Mouse (Mus musculus) monocyte, adult 59 days (primary cell): ENCODE data around the gene Olfr1043. TPM values are rescaled to one million over a fixed set of nuclear protein-coding genes. Genes with fewer than 3 reads are reported as not detected.

Experiments used
- total RNA-seq, 2 experiments: library from RNA; stranded (reverse); gene quantifications; one replicate each; pipeline ENCODE4 v1.2.4; 2023

The Olfr1043 gene
- total RNA-seq, result not detected

DNA sequence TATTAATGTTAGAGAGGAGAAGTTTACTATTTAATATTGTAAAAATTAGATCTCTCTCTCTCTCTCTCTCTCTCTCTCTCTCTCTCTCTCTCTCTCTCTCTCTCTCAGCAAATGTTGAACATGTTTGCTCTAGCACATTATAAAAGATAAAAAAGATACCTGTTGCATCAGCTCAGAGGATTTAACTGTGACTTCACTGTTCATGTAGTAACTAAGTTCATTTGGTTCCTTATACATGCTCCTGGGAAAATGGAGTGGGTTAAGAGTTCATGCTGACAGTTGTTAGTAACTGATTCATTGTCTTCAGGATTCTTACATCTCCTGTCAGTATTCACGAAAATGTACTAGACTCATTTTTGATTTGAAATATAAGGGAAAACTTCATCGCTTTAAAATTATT lies at the start of gene Olfr1043:
Olfr1043 (minus strand) TSS at position 101 of the 400 bp plus-strand sequence.

DNA sequence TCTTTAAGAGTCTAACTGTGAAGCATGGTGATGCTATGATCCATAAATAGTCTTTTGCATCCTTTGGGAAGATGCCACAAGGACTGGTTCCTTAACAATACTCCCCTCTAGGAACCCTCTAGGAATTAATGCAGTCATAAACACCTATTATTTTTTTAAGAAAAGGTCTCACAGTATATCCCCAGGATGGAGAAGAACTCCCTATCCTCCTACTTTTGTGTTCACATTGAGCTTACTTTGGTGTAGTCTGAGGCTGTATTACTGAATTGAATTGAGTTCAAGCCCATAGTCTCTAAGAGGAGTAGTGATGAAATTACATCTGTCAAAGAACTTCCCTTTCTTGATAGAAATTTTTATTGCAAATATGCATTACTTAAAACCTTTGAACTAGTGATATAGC lies 35.6 kb upstream of the Olfr1043 start, which contains the start of gene Olfr1045:
Olfr1045 (minus strand) TSS at position 101 of the 400 bp plus-strand sequence.

GRCm38 (mm10) chr2:86185583-86185982 lies 18.3 kb upstream of the Olfr1043 start, which contains the start of gene Olfr52:
Gene Olfr52, minus strand, starts transcription at chr2:86185683.

DNA sequence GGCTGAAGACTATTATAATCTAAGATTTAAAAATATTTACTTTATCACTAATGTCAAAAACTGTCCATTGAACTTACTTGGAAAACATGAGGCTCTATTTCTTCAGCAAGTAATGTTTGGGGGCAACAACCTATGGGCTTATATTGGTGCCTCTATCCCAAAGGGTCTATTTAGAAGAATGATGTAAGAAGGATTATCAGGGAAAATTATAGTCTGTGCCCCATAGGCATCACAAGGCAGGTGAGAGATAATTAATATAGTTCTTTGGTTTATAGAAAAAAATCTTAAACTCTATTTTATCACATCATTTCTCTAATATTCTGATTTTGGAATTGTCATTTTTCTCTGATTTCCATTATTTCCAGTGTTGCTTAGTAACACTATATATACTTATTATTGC lies 10.4 kb upstream of the Olfr1043 start, which contains the start of gene Olfr1044:
Olfr1044 (minus strand) TSS at position 101 of the 400 bp plus-strand sequence.

DNA sequence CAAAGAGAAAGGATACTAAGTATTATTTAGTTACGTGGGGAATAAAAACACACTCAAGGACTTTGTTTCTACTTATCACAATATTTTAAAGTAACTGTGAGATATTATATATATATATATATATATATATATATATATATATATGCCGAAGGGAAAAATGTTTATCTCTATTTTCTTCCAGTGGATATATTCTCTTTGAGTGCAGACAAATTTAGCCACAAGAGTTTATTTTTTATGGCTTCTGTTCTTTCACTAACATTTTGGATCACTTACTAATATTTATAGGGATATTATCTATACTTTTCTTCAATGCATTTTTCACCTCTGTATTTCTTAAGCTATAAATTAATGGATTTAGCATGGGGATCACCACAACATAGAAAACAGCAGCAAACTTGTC lies 5.6 kb downstream of the Olfr1043 start, which contains the start of gene Olfr1042:
Olfr1042 (minus strand) TSS at position 101 of the 400 bp plus-strand sequence.

DNA sequence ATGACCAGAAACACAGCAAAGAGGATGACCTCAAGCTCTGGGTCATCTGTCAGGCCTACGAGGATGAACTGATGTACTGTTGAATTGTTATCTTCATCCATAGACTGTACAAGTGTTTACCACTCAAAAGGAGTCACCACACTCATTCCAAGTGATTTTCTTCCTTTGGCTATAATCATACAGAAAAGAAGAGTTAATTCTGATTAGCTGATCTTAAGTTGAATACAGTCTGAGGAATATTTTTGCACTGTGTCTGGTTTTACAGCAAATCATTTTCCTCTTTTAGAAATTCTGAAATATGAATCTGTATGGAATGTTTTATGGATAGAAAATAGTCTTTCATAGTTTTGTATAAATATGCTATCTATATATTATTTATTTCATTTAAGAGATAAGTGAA lies 20.7 kb downstream of the Olfr1043 start, which contains the start of gene Olfr1040:
Olfr1040 (minus strand) TSS at position 101 of the 400 bp plus-strand sequence.

DNA sequence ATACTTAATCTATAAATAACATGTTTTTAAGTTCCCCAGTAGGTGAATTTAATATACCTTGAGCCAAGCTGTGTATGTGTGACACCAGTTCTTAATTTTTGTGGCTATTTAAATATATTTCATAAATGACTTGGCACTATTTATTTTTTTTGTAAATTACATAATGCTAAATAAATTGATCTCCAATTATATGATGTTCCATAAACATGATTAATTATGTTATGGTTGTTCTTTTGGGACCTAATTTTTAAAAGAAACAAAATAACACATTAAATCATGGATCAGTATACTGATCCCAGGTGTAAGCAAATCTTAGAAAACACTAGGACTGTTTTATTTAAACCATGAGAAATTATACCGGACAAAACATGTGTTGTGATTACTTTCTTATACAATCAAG lies 31.5 kb downstream of the Olfr1043 start, which contains the start of gene Olfr1039:
Olfr1039 (minus strand) TSS at position 101 of the 400 bp plus-strand sequence.

Other genes with a start within 250 kb of the Olfr1043 start
- not detected for gene Olfr1026, start 246.0 kb downstream of the Olfr1043 start, total RNA-seq
- not detected for gene Olfr1028, start 217.1 kb downstream of the Olfr1043 start, total RNA-seq
- not detected for gene Olfr1029, start 193.6 kb downstream of the Olfr1043 start, total RNA-seq
- gene Olfr1030, start 188.2 kb downstream of the Olfr1043 start, total RNA-seq, result not detected
- gene Olfr1031, start 177.2 kb downstream of the Olfr1043 start, total RNA-seq, result not detected
- gene Olfr1032, start 162.0 kb downstream of the Olfr1043 start, total RNA-seq, result not detected
- not detected for gene Olfr1033, start 146.9 kb downstream of the Olfr1043 start, total RNA-seq
- gene Olfr1034, start 121.7 kb downstream of the Olfr1043 start, total RNA-seq, result not detected
- not detected for gene Olfr1036, start 93.5 kb downstream of the Olfr1043 start, total RNA-seq
- not detected for gene Olfr1037, start 80.1 kb downstream of the Olfr1043 start, total RNA-seq
- gene Olfr1039, start 31.6 kb downstream of the Olfr1043 start, total RNA-seq, result not detected
- gene Olfr1040, start 20.8 kb downstream of the Olfr1043 start, total RNA-seq, result not detected
- not detected for gene Olfr1042, start 5.7 kb downstream of the Olfr1043 start, total RNA-seq
- not detected for gene Olfr1044, start 10.3 kb upstream of the Olfr1043 start, total RNA-seq
- gene Olfr52, start 18.2 kb upstream of the Olfr1043 start, total RNA-seq, result not detected
- not detected for gene Olfr1045, start 35.5 kb upstream of the Olfr1043 start, total RNA-seq
- not detected for gene Olfr1046, start 51.8 kb upstream of the Olfr1043 start, total RNA-seq
- gene Olfr1047, start 63.9 kb upstream of the Olfr1043 start, total RNA-seq, result not detected
- not detected for gene Olfr1048, start 72.8 kb upstream of the Olfr1043 start, total RNA-seq
- not detected for gene Olfr1049, start 90.8 kb upstream of the Olfr1043 start, total RNA-seq
- gene Olfr1051, start 111.6 kb upstream of the Olfr1043 start, total RNA-seq, result not detected
- gene Olfr1052, start 124.9 kb upstream of the Olfr1043 start, total RNA-seq, result not detected
- not detected for gene Olfr1053, start 147.8 kb upstream of the Olfr1043 start, total RNA-seq
- gene Olfr1054, start 167.9 kb upstream of the Olfr1043 start, total RNA-seq, result not detected
- gene Olfr1055, start 182.8 kb upstream of the Olfr1043 start, total RNA-seq, result not detected
- gene Olfr1056, start 194.9 kb upstream of the Olfr1043 start, total RNA-seq, result not detected
- not detected for gene Olfr1057, start 210.9 kb upstream of the Olfr1043 start, total RNA-seq
- gene Olfr1058, start 221.0 kb upstream of the Olfr1043 start, total RNA-seq, result not detected
- not detected for gene Olfr1061, start 246.5 kb upstream of the Olfr1043 start, total RNA-seq